Mouse (Mus musculus) heart, postnatal 10 days (tissue): ENCODE data around the gene Rfx2. TPM values are rescaled to one million over a fixed set of nuclear protein-coding genes. Genes with fewer than 3 reads are reported as not detected.
A peak's percentile ranks its signal among the peaks of the same experiment; 100 is the strongest.

Source experiments
- DNase-seq, 2 experiments: peaks; one replicate each; pipeline ENCODE4 v3.0.0; 2021
- intact Hi-C: fragments of 180-260 bp; cut with DNase I; formaldehyde crosslinking; loops from one replicate; pipeline ENCODE4 v1.15.1; 2025
- total RNA-seq, 2 experiments: library from RNA; stranded (reverse); gene quantifications; 2 replicates each; pipeline ENCODE4 v1.2.3; 2021

Gene Rfx2
- total RNA-seq, 2 experiments from 2014 or later = 6.5 to 10.5 TPM

DNA sequence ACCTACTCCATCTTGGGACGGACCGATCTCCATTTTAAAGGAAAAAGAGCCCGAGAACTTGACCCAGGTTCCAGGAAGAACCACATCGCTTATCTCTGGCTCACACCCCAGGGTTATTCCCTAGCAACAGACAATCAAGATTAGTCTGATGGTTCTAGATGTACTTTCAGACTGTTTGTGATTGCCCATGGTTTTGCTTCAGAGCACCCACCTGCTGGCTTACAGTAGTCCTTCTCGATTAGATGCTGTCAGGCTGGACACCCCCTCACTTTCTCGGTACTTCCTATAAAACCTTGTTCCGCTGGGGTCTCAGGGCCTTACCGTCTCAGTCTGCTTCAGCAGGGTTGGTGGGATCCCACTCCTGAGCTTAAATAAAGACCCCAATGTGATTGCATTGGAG lies 5.5 kb upstream of the Rfx2 start:
- no peak for DNase-seq
- intact Hi-C loops = no loop called here

DNA sequence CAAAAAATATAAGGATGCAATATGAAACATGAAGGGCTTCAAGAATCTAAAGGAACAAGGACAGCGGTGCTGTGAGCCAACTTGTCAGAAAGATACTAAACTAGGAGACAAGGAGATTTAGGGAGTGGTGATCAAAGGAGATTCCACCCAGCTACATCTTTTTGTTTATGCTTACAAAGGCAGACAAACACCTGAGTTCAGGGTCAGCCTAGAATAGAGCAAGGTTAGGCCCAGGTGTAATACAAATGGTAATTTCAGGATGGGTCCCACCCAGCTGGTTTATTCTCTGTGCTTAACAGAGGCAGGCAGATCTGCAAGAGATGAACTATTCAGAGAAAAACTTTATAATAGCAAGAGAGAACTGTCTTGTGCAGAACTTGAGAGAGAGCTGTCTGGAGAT lies 2.6 kb upstream of the Rfx2 start:
- intact Hi-C loops = loop anchor here (5.0 kb wide), 1 partner anchor 104 kb away; the partner anchor contains the start of gene Mllt1
- no peak for DNase-seq

DNA sequence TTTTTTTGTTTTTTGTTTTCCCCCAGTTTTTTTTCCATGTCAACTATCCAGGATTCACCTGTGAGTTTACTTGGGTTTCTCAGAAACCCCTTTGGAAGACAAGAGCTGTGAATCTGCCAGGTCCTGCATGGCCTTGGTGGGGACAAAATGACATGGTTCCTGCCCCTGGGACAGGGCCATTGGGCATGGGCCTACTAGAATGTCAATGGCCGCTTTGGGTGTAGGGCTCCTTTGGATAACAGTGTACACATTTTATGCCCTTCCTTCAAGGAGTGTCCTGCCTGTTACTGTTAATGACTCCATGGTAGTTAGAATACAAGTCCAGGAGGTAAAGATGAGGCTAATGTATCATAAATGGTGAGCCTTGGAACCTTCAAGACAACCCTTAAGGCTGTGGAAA lies 2.1 kb upstream of the Rfx2 start:
- DNase-seq = no peak
- intact Hi-C loops = loop anchor here (5.0 kb wide), 1 partner anchor 104 kb away; the partner anchor contains the start of gene Mllt1

DNA sequence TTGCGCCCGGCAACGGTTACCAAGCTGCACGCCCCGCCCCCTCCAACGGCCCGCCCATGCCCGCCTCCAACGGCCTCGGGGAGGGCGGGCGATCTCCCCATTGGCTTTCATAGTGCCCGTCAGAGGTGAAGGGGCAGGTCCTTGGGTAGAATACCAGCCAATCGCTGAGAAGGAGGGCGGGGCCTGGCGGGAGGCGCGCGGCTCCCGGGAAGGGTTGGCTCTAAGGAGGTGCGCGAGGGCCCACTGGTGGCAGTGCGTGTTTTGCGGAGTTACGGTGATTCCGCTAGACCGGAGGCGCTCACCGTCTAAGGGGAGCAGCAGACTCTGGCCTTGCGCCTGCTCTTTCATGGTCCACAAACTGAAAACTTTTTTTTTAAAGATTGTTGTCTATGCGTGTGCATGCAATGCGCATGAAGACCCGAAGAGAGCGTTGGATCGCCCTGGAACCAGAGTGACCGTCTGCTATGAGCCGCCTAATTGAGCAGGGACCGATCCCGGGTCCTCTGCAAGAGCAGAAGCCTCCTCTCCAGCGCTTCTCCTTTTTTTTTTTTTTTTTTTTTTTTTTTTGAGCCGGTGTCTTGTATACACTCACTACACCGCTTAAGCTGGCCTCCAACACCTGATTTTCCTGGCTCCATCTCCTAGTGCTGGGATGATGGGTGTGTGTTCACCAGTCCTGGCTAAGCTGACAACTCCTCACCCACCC lies 451 bp upstream of the Rfx2 start:
- peak; percentile 99 for DNase-seq

DNA sequence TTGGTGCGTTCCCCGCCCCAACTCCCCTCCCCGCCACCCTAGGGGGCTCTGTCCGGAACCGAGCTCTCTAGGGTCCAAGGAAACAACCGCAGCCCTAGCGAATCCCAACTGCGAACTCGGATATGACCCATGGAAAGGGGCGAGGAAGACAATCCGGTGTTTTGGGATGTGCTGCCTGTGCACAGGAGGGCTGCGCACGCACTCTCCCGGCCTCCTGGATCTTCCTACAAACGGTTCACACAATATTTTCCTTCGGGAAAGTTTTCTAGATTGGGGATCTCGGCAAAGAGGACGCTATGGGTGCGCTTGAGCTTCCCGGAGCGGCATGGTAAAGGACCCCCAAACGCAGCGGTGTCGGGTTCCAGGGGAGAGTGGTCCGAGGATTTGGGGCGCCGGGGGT lies 1.0 kb downstream of the Rfx2 start:
- intact Hi-C loops = loop anchor here (1.0 to 5.0 kb wide), 2 partner anchors 21 to 108 kb away; partner anchors contain the start of gene Mllt1
- peak; percentile 29 to 55 for DNase-seq

More for the DNA sequence above, 451 bp upstream of the Rfx2 start:
- intact Hi-C loops = loop anchor here (5.0 kb wide), 1 partner anchor 106 kb away; the partner anchor contains the start of gene Mllt1

DNA sequence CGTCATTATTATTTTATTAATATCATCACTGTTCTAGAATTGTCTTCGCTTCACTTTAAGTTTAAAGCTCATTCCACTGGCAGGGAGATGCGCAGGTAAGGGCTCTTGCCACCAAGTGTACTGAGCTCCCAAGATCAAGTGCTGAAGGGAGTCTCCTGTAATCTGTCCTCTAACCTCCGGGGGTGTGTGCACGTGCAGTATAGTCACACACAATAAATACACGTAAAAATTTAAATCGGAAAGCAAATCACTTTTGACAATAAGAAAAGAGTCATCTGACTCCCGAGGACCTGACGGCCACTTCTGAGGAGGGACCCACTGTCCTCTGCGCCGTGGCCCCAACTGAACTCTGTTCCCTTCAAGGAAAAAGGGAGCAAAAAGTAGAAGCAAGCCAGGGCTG lies 1.6 kb downstream of the Rfx2 start:
- DNase-seq = no peak
- intact Hi-C loops = no loop called here

DNA sequence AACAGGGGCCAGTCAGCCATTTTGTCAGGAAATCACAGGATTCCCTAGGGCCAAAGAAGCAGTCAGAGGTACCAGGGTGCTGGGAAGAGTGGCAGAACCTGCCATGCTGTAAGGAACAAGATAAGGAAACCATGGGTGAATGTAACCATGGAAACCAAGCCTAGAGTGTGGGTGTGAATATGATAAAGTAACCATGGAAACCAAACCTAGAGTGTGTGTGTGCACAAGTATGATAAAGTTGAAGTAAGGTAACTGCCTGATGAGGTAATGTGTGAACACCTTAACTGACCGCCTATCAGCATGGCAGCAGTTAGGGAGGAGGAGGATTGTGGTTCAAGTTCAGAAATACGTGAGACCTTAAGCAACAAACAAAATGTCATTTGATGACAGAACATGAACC lies 4.1 kb downstream of the Rfx2 start:
- no peak for DNase-seq
- intact Hi-C loops = no loop called here

DNA sequence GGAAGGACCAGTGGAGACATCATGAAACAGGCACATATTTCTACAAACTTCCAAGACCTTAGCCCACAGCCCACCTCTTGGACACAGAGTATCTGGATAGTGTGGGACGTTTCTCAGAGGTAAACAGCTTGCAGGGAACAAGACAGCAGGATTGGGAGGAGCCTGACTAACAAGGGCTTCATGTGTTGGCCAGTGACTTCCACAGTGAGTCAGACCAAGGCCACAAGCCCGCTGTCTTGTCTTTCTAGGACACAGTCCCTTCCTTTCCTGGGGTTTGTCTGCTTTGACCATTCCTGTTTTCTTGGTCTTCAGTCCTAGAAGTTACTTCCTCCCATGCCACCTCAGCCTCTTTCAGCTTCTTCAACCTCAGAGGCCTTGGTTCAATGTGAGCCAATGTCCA lies 7.5 kb downstream of the Rfx2 start:
- DNase-seq = no peak
- intact Hi-C loops = no loop called here

DNA sequence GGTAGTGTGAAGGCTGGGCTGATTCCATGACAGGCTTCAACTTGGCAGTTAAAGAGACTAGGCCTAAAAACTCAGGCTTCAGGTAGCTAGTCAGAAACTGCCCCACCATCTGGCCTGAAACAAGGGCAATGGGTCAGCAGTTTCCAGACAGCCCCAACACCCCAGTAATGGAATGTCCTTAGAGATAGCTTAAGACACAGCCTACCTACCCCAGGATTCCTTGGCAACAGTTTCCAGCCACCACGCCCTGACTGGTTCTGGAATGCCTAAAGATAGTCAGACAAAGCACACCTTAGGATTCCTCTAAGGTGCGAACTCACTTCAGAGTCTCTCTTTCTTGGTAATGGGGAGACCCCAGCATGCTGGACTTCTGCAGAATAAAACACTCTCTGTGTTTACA lies 8.4 kb downstream of the Rfx2 start:
- no peak for DNase-seq
- intact Hi-C loops = no loop called here

DNA sequence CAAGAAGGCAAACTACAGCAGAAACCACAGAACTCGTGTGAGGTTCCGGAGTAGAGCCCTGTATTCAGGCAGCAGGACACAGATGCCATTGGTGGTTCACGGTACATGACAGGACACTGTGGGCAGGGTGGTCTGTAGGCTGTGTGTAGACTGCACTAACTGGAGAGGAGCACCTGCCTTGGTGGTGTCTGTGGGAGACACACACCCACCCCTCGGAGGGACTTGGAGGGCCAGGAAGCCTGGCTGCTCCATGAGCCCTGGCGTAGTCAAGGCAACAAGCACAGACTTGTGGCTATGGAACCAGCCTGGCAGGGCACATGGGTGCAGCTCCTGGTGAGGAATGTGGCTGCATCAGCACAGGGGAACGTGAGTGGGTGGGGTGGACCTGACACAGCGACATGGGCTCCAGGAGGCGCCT lies 11.1 kb downstream of the Rfx2 start:
- intact Hi-C loops = no loop called here
- peak; percentile 34 to 39 for DNase-seq

DNA sequence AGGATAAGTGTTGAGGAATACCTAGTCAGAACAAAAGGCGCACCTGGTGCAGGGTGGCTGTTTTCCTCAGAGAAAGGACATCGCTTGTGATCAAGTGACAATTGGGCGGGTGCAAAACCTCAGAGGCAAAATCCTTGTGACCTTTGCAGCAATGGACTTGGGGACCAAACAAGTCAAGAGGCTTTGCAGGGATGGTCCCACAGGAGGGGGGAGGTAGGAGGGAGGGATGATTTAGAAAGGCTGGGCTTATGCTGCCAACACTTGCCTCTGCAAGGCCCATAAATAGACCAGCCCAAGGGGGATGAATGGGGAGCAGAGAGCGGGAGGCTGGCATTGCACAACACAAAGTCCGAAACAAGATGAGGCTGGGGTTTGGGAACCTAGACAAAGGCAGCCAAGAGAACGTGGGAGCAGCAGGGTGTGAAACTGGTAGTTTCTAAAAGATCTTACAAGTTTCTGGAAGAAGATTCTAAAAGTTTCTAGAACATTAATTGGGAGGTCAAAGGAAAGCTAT lies 11.7 kb downstream of the Rfx2 start:
- peak in 1 of 2 experiments; percentile 21 for DNase-seq
- intact Hi-C loops = no loop called here

DNA sequence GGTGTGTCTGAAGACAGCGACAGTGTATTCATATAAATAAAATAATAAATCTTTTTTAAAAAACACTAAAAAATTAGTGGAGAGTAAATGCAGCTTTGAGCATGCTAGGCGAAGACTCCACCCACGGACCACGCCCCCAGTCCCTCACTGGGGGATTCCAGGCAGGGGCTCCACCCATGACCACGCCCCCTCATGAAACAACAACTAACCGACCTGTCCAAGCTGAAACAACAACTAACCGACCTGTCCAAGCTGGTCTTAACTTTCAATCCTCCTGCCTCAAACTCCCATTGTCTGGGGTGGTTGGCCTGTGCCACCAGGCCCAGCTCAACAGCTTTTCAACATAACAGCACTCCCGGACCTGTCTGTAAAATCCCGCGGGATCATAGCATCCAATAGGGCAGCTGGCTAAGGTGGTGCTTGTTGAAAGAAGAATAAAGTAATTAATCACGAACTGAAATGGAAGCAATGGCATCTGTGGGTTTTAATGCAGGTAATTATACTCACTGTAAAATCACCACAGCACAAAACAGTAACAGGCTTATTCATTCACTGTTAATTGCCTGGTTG lies 12.7 kb downstream of the Rfx2 start:
- peak in 1 of 2 experiments; percentile 38 for DNase-seq
- intact Hi-C loops = no loop called here

DNA sequence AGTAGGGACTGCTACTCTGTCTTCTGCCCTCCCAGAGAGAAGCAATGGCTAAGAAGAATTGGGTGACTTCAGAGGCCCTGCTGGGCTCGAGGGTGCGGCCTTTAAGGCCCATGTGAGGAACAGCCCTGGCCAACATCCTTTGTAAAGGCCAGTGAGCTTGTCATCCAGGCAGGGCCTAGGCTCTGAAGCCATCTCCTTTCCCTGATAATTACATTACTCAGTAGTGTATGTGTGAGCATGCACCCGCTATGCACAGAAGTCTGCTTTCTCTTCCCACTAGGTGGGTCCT lies 15.8 kb downstream of the Rfx2 start:
- intact Hi-C loops = no loop called here
- peak; percentile 33 for DNase-seq

DNA sequence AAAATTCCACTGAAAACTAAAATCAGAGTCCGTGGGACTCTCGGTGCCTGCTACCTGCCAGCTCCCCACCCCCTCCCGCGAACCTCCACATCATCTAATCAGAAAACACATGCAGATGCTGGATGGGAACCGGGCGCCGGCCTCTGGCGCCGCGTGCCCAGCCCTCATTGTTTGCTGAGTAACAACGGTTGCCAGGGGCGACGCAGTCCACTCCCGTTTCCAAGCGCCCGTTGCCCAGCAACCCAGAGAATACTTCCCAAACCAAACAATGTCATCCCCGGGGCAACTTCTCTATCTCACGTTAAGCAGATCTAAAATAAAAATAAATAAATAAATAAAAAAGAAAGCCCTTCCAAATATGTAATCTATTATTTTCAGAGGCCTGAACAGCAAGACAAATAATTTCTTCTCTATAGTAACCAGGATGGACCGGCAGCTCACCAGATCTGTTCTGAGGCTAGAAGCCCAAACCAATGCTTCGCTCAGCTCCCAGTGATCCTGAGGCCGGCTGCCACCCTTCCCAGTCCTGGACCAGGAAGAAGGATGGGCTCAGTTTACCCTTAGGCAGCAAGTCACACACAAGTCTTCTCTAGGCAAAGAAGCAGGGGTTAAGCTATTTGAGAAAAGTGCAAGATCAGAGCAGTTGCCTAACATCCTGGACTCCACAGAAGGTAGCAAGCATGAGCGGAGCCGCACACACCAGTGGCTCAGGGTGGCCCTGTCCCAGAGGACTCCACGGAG lies 16.3 kb downstream of the Rfx2 start:
- peak; percentile 93 to 94 for DNase-seq
- intact Hi-C loops = no loop called here

DNA sequence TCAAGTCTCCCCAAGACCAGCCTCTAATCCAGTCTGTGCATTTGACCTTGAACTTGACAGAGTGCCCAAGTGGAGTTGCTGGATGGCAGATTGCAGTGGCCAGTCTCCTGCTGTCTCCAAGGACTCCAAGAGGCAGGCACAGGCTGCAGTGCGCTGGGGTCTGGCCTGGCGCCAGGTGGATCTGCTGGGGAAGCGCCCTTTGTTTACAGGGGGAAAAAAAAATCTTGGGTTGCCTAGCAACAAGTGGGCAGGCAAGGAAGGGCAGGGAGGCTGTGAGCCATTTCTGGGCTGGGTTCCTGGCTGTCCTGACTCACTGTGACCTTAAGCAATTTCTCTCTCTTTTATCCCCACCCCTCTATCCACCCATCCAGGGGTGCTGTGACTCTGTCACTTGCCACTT lies 20.6 kb downstream of the Rfx2 start:
- intact Hi-C loops = no loop called here
- peak; percentile 95 to 96 for DNase-seq

DNA sequence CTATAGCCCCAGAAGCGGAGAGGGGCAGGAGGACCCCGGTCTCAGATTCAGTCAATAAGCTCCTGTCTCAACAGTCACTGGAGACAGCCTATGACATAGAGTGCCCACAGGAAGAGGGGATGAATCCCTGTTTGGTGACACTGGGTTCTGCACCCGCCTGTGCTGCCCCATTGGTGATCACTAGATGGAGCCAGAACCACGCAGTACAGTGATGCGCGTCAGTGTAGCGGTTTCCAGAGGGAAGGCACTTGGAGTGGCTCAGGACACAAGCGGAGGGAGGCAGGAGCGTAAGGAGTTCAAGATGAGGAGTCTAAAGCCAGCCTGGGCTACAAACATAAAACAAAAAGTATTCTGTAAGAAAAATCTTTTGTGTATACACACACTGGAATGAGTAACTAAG lies 22.3 kb downstream of the Rfx2 start:
- intact Hi-C loops = loop anchor here (1.0 to 10.0 kb wide), 7 partner anchors 22 to 526 kb away; partner anchors contain the start of gene Mllt1
- peak; percentile 89 for DNase-seq

DNA sequence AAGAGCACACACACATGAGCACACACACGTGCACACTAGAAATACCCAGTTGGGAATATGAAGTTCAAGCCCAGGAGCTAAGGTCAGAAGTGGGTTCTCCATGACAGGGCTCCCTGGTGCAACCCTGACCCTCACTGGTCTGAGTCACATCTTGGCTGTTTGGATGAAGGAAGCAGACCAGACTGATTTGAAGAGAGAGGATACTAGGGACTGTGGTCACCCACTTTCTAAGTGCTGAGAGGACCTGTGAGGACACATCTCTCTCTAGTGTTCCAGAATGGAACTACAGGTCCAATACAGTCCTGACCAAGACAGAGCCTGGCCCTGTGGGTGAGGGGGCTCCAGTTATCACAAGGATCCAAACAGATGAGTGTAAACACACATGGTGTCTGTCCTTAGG lies 25.0 kb downstream of the Rfx2 start:
- DNase-seq = peak in 1 of 2 experiments; percentile 32
- intact Hi-C loops = loop anchor here (5.0 to 10.0 kb wide), 2 partner anchors 132 to 529 kb away; partner anchors contain the start of gene Mllt1

DNA sequence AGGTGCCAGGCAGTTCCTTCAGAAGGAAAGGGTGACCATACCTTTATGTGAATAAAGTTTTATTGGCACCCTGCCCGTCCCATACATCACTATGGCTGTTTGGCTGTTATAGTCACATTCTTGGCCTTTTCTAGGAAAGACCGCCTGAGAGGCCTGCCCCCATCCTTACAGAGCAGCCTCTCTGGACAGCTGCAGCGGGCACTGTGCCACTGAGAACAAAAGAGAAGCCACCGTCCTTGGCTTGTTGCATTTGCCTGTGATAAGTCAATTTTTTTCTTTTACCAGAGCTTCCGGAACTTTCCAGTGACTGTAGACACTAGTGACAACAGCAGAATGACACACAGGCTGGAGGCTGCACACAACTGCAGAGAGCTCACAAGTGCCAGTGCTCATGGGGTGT lies 25.9 kb downstream of the Rfx2 start:
- DNase-seq = no peak
- intact Hi-C loops = loop anchor here (5.0 to 10.0 kb wide), 2 partner anchors 132 to 530 kb away; partner anchors contain the start of gene Mllt1

DNA sequence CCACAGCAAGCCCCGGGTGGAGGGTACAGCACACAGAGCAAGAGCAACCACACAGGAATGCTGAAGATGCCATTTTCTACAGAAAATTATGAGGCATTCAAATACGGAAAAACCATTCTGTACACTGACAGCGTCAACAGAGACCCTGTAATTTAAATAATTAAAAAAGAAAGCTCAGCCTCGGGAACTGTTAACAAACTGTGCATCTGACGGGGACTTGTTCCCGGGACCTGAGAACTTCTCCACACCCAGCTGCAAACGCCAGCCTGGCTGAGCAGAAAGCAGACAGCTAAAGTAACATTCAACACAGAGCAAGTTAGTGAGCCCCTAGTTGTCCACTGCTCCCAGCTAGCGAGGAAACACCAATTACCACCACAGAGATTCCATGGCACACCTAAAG lies 28.7 kb downstream of the Rfx2 start:
- intact Hi-C loops = loop anchor here (10.0 kb wide), 1 partner anchor 533 kb away; no protein-coding TSS in a partner anchor

DNA sequence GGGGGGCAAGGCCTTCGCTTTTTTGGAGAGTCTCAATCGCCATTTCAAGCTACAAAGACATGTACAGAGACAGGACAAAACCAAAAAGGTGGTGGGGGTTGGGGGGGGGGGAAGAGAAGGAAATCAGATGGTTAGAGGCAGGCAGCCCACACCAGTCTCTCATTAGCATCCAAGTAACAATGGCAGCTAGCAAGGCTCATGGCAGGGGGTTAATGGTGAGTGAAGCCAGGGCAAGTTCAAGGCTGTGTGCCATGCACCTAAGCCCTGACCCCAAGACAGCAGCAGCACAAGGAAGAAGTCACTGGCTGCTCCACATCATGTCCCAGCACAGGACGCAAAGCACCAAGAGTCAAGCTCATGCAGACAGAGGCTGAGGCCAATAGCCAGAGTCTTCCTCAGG lies 31.5 kb downstream of the Rfx2 start:
- intact Hi-C loops = no loop called here
- DNase-seq = no peak

More for the DNA sequence above, 28.7 kb downstream of the Rfx2 start:
- no peak for DNase-seq

DNA sequence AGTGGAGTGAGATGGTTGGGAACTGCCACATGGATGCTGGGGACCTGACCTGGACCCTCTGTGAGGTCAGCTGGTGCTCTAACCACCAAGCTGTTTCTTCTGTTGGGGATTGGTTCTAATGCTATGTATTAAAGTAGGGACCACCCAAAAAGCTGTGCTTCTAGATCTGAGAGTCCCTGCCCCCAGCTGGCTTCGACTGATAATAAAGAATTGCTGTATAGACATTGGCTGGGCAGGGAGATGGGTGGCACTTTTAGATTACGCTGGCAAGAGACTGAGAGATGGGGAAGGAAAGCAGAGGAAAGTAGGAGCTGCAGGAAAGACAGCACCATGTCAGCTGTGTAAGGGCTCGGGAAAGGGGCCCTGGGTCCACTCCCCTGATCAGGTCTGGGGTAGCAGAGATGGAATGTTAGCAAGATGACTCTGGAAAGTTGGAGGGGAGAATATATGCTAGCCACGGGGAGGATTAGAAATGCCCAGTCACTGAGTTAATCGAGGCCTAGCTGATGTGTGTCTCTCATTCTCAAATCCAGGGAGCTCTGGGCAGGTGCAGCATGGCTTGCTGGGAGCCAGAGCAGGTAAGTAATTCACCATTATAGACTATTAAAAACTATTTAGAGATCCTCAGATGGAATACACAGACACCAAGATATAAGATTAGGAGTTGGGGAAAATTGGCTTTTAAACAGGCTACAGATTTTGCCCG lies 37.0 kb downstream of the Rfx2 start:
- no peak for DNase-seq
- intact Hi-C loops = no loop called here
